Mouse (Mus musculus) midbrain, embryonic 10.5 days (tissue): Measurements from ENCODE around the gene Rnf157. TPM values are rescaled to one million over a fixed set of nuclear protein-coding genes. Genes with fewer than 3 reads are reported as not detected.

Source experiments
- DNase-seq: peaks from one replicate; pipeline ENCODE4 v3.0.0-alpha.2; 2017; ENCODE audit warnings: low spot score
- H3K27ac ChIP-seq: fragments of 300-500 bp; sonication (generic); replicated peaks from 2 replicates; pipeline ENCODE4 v1.5.1; 2016; ENCODE audit warnings: mild to moderate bottlenecking
- H3K27me3 ChIP-seq: fragments of 300-500 bp; sonication (generic); 2 replicates; pipeline ENCODE4 v1.6.1; 2016; ENCODE audit warnings: low read depth, mild to moderate bottlenecking; ENCODE audit not compliant: poor library complexity, severe bottlenecking
- H3K36me3 ChIP-seq: fragments of 300-500 bp; sonication (generic); 2 replicates; pipeline ENCODE4 v1.6.1; 2016; ENCODE audit warnings: mild to moderate bottlenecking, moderate library complexity
- H3K4me1 ChIP-seq: fragments of 300-500 bp; sonication (generic); 2 replicates; pipeline ENCODE4 v1.6.1; 2016
- H3K4me3 ChIP-seq: fragments of 300-500 bp; sonication (generic); 2 replicates; pipeline ENCODE4 v1.5.1; 2016; ENCODE audit warnings: mild to moderate bottlenecking, moderate library complexity
- H3K9me3 ChIP-seq: fragments of 300-500 bp; sonication (generic); replicated peaks from 2 replicates; pipeline ENCODE4 v1.6.1; 2016; ENCODE audit warnings: mild to moderate bottlenecking
- WGBS: fragments of 180-500 bp; shearing (Covaris S2); methylation state at CpG from one replicate; pipeline ENCODE4 v1.1.7; 2016; 5-methylcytosine and 5-hydroxymethylcytosine counted together
- polyA plus RNA-seq: library from polyadenylated mRNA; unstranded; fragments of >200 nt; fragmentation: Nextera tagmentation; extraction: Ambion mirVana; gene quantifications from 2 replicates; pipeline ENCODE4 v1.2.1, GENCODE M21; 2016

Rnf157 gene
- polyA plus RNA-seq, 1 experiment from 2014 or later, result 5.3 TPM

DNA sequence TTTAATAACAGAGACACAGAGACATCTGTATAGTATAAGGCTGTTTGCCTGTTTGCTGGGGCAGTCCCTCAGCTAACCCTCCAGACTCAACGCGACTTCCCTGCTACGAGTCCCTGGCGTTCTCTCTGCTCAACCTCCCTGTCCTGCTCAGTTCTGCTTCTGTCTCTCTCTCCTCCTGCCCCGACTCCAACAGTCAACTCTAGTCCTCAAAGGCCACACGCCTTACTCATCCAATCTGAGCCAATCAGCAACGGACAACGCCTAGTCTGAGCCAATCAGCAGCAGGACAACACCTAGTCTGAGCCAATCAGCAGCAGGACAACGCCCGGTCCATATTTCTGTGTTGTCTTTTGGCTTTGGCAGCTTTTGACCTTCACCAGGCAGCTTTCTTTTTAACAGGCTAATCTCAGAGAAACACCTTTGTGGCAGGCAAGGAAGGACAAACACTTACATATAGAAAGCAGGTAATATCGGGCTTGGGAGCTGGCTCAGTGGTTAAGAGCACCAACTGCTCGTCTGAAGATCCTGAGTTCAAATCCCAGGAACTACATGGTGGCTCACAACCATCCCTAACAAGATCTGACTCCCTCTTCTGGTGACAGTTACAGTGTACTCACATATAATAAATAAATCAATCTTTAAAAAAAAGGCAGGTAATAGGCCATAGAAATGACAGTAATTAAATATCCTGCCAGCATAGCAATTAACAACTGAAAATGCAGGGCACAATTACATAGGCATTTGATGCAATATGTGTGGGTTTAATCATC lies 104.9 kb downstream of the Rnf157 start:
- H3K36me3 ChIP-seq, result peaks cover 24% of the 10 kb centered on the region
- DNase-seq, result no peak

DNA sequence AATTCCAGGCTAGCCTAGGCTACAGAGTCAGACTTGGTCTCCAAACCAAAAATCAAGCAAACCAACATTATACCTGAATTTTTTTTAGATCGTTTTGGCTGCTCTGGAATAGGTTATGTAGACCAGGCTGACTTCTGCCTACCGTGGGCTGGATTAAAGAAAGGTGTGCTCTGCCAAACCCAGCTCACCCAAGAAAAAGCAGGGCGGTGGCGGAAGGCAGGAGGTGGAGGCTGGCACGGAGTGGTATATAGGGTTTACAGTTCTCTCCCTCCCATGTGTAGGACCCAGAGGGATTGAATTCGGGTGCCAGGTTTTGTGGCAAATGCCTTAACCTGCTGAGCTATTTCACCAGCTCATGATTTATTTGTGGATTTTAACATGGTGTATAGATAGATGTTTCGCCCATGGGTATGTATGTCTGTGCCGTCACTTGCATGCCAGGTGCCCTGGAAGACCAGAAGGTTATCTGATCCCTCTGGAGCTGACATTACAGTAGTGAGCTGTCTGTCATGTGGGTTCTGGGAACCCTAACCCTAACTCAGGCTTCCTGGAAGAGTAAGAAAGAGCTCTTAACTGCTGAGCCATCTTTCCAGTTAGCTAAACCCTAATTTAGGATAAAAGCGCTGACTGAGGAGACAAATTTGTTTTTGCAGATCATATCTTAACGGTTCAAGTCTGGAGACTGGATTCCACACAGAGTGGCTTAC lies 105.7 kb downstream of the Rnf157 start, which contains the start of gene Exoc7:
TSS of gene Exoc7 (minus strand) at position 215 of the 707 bp plus-strand sequence.
- no peak for DNase-seq
- H3K27me3 ChIP-seq, result peaks cover 21% of the 10 kb centered on the region
- peak within 1 kb of the TSS; percentile 86 for H3K27ac ChIP-seq
- H3K4me3 ChIP-seq, result peak within 1 kb of the TSS; percentile 92
- peaks cover 31% of the 10 kb centered on the region for H3K36me3 ChIP-seq
- H3K4me1 ChIP-seq, result peaks cover 19% of the 10 kb centered on the region
- no peaks in the 10 kb centered on the region for H3K9me3 ChIP-seq
- 83% methylated on average over 10 of the region's 10 CpGs for WGBS

More for the DNA sequence above, 104.9 kb downstream of the Rnf157 start:
- 93% methylated on average over 12 of the region's 12 CpGs for WGBS
- Histone ChIP-seq H3K4me1 (peaks cover 24% of the 10 kb centered on the region), H3K4me3 (no peak overlapping the region), H3K27me3 (peaks cover 21% of the 10 kb centered on the region), H3K9me3 (no peaks in the 10 kb centered on the region), H3K27ac (no peak overlapping the region)

DNA sequence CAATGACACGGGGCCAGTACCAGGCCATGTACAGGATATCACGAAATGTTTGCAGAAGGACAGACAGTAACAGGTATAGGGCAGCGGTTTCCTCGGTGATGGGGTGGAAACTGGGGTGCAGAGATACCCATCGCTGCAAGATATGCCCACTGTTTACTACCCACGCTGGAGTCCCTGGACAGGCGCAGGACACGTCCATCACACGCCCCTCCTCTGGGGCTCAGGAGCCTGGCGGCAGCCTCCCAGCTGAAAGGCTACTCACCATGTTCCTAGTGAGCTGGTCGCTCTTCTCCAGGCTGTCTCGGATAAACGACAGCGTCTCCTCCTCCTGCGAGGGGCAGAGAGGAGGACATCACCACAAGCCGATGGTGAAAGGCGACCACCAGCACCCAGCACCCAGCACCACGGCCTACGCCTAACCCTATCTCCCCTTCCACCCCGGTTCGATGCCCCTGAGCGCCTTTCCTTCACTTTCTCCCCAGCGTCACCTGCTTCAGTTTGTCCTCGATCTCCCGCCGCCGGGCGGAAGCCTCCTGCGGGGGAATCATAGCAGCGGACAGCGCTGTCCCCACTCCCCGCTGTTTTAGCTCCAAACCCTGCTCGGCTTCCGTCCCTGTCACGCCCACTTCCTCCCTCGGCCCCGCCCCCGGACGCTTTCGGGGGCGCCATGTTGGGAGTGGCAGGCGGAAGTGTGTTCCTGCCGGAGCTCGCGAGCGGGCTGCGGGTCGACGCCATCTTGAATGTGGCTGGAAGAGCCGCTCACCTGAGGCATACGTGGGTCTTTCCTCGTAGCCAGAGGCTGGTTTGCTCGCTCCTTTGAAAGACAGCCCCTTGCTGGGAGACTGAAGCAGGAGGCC lies 106.5 kb downstream of the Rnf157 start:
- Histone ChIP-seq H3K27ac (peak overlapping the region; percentile 86), H3K9me3 (no peaks in the 10 kb centered on the region), H3K36me3 (peaks cover 39% of the 10 kb centered on the region), H3K27me3 (peaks cover 21% of the 10 kb centered on the region), H3K4me1 (peaks cover 19% of the 10 kb centered on the region), H3K4me3 (peak overlapping the region; percentile 92)
- 3% methylated on average over 53 of the region's 53 CpGs for WGBS
- peak; percentile 95 for DNase-seq

DNA sequence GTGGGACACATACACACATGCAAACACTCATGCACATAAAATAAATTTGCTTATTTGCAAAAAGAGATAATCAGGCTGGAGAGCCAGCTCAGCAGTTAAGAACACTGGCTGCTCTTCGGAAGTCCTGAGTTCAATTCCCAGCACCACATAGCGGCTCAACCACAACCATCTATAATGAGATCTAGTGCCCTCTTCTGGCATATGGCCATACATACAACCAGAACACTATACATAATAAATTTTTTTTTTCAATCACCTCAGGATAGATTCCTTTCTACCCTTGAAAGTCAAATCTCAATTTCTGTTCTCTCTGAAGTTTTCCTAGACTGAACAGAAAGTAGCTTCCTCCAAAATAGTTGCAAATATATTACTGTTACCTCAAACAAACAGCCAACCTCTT lies 107.4 kb downstream of the Rnf157 start:
- WGBS, result 99% methylated on average over 2 of the region's 2 CpGs
- Histone ChIP-seq H3K9me3 (no peaks in the 10 kb centered on the region), H3K27me3 (peaks cover 21% of the 10 kb centered on the region), H3K27ac (no peak overlapping the region), H3K4me3 (peak overlapping the region; percentile 92), H3K4me1 (peaks cover 19% of the 10 kb centered on the region), H3K36me3 (peaks cover 48% of the 10 kb centered on the region)
- DNase-seq, result no peak

DNA sequence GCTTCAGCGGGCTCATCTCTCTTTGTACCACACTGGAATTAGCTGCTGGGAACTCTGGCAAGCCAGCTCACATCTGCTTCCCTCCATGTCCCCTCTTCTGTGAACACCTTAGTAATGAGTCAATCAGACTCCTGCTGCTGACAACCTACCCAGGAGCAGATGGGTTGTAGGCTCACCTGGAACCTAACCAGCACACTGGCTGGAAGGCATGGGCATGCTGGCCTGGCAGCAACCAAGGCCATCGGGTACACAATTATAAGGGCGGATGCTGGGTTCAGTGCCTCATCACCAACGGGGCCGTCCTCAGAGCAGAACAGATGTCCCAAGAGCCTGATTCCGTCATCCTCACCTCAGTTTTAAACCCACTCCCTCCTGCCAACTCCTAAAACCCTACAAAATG lies 114.2 kb downstream of the Rnf157 start:
- Histone ChIP-seq H3K4me3 (no peak overlapping the region), H3K27ac (no peak overlapping the region), H3K4me1 (peaks cover 5% of the 10 kb centered on the region; the same call in 1 of the 2 replicates), H3K9me3 (no peaks in the 10 kb centered on the region), H3K27me3 (no peaks in the 10 kb centered on the region), H3K36me3 (peaks cover 97% of the 10 kb centered on the region)
- WGBS, result 87% methylated on average over 6 of the region's 6 CpGs
- no peak for DNase-seq

DNA sequence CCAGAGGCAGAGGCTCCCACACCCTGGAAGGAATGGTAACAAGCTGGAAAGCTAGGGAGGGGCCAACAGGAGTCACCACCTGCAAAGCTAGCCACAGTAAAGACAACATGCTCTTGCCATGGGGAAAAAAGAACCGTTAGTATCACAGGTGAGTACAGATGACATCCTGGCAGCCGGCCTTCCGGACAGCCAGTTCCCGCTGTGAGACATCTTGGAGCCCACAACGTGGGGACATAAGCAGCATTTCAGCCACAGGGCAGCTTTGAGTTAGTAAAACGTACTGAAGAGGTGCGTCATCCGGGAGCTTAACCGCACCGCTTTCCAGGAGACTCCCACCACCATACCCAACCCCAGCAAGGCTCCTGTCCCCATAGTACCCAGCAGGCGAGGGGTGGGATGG lies 114.6 kb downstream of the Rnf157 start:
- 88% methylated on average over 11 of the region's 11 CpGs for WGBS
- DNase-seq, result no peak
- no peak overlapping the region for H3K4me3 ChIP-seq
- peaks cover 97% of the 10 kb centered on the region for H3K36me3 ChIP-seq
- peaks cover 5% of the 10 kb centered on the region; the same call in 1 of the 2 replicates for H3K4me1 ChIP-seq
- H3K9me3 ChIP-seq, result no peaks in the 10 kb centered on the region
- no peak overlapping the region for H3K27ac ChIP-seq
- H3K27me3 ChIP-seq, result no peaks in the 10 kb centered on the region

GRCm38 (mm10) chr11:116297017-116297416 lies 115.8 kb downstream of the Rnf157 start:
- Histone ChIP-seq H3K27me3 (no peaks in the 10 kb centered on the region), H3K4me3 (no peak overlapping the region), H3K27ac (no peak overlapping the region), H3K36me3 (peaks cover 98% of the 10 kb centered on the region), H3K4me1 (peaks cover 5% of the 10 kb centered on the region; the same call in 1 of the 2 replicates), H3K9me3 (no peaks in the 10 kb centered on the region)
- 76% methylated on average over 3 of the region's 3 CpGs for WGBS
- no peak for DNase-seq

DNA sequence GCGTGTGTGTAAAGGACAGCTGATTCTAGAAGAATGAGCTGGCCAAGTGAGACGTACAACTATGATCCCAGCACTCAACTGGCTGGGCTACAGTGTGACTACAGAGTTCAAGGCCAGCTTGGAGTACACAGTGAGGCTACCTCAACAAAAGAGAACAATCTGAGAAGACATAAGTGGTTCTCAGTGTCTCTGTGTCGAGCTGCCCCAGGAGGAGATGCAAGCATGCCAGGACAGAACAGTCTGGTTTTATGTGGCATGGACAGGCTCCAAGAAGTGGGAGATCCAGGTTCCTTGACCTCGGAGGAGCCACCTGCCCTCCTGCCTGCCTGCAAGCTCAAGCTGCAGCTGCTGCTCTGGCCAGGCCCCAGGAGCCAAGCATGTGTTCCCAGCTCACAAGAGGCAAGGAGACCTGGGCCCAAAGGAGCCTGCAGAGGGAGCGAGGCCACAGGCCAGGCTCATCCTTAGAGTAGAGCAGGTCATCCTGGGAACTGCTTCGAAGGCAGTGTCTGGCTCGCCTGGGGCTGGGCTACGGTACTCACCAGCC lies 116.6 kb downstream of the Rnf157 start:
- no peaks in the 10 kb centered on the region for H3K27me3 ChIP-seq
- no peak overlapping the region for H3K27ac ChIP-seq
- no peaks in the 10 kb centered on the region for H3K9me3 ChIP-seq
- peaks cover 94% of the 10 kb centered on the region for H3K36me3 ChIP-seq
- no peak overlapping the region for H3K4me3 ChIP-seq
- peaks cover 5% of the 10 kb centered on the region; the same call in 1 of the 2 replicates for H3K4me1 ChIP-seq
- 90% methylated on average over 8 of the region's 8 CpGs for WGBS
- DNase-seq, result no peak

GRCm38 (mm10) chr11:116294319-116294718 lies 118.5 kb downstream of the Rnf157 start:
- Histone ChIP-seq H3K36me3 (peaks cover 93% of the 10 kb centered on the region), H3K9me3 (no peaks in the 10 kb centered on the region), H3K4me3 (no peak overlapping the region), H3K27me3 (no peaks in the 10 kb centered on the region), H3K4me1 (peaks cover 5% of the 10 kb centered on the region; the same call in 1 of the 2 replicates), H3K27ac (0 out of 2 replicates have a peak overlapping the region, but pooled peaks have one; percentile 20)
- DNase-seq, result peak; percentile 57
- WGBS, result 40% methylated on average over 5 of the region's 5 CpGs

DNA sequence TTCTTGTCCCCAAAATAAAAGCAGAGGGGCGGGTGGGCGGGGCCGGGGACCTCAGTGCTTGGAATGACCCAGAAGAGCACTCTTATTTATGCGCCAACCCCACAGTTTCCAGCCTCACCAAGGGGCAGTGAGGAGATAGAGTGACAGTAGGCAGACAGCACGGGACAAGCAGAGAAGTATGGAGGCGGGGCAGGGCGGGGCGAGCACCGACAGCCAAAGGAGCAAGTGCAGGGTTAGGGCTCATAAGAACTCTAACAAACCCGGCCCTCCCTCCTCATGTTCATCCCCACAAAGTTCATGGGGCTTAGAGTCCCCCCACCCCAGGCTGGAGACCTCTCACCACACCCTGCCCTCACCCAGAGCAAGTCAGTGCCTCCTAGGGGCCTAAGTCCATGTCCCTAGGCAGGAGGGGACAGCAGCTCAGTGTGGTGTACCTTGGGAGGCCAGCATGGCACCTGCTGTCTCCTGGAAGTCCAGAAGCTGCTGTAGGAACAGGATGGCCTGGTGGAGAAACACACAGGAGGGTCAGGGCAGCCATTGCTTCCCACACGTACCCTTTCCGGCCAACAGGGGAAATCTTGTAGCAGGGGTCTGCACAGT lies 119.2 kb downstream of the Rnf157 start:
- Histone ChIP-seq H3K4me3 (no peak overlapping the region), H3K27ac (peak overlapping the region; percentile 20; the same call in 1 of the 2 replicates), H3K36me3 (peaks cover 93% of the 10 kb centered on the region), H3K9me3 (no peaks in the 10 kb centered on the region), H3K4me1 (peaks cover 5% of the 10 kb centered on the region; the same call in 1 of the 2 replicates), H3K27me3 (no peaks in the 10 kb centered on the region)
- no peak for DNase-seq
- 83% methylated on average over 12 of the region's 12 CpGs for WGBS

DNA sequence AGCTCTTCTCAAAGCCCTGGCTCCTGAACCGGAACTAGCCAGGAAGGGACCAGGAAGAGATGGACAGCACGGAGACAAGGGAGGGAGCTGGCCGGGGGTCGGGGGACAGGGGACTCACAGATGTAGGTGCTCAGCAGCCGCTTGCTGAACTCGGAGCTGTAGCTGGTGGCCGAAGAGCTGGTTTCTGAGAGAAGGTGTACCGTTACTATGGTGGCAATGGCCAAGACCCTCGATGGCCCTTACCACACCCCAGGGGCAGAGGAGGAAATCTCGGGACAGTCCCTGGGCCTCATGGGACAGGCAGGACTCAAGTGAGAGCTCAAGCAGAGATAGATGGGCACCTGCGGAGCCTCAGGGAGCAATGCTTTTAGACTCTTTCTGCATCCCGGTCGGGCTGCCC lies 120.4 kb downstream of the Rnf157 start:
- no peak for DNase-seq
- WGBS, result 89% methylated on average over 13 of the region's 13 CpGs
- H3K4me1 ChIP-seq, result peaks cover 5% of the 10 kb centered on the region; the same call in 1 of the 2 replicates
- H3K27me3 ChIP-seq, result no peaks in the 10 kb centered on the region
- no peak overlapping the region for H3K4me3 ChIP-seq
- H3K9me3 ChIP-seq, result no peaks in the 10 kb centered on the region
- no peak overlapping the region; the same call in 1 of the 2 replicates for H3K27ac ChIP-seq
- H3K36me3 ChIP-seq, result peaks cover 96% of the 10 kb centered on the region

DNA sequence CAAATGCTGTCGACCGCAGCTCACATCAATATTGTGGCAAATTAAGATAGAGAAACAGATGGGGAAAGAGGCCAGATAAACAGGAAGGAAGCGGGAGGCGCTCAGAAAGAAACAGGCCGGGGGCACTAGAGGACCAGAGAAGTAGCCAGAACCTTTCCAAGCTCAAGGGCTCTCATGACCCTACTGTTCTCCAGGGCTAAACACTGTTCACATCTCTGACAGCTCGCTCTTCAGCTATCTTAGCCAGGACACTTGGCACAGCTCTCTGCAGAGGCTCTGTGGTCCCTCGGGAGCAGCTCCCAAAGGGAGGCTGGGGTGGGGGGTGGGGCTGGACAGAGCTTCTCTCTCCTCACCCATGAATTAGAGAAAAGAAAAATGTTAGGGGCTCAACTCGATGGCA lies 122.3 kb downstream of the Rnf157 start:
- Histone ChIP-seq H3K4me3 (no peak overlapping the region), H3K36me3 (peaks cover 81% of the 10 kb centered on the region), H3K27me3 (peaks cover 6% of the 10 kb centered on the region), H3K27ac (no peak overlapping the region), H3K9me3 (no peaks in the 10 kb centered on the region), H3K4me1 (peaks cover 5% of the 10 kb centered on the region)
- WGBS, result 93% methylated on average over 8 of the region's 8 CpGs
- no peak for DNase-seq
